Mouse (Mus musculus): ENCODE data around the gene Kcnk6.
A peak's percentile ranks its signal among the peaks of the same experiment; 100 is the strongest.
"Not testable (repeated sequence)": the region's sequence is repeated elsewhere in the genome, so short reads cannot be mapped to it uniquely, and the experiment has no call there.

The Kcnk6 gene

GRCm38 (mm10) chr7:29202577-29202976, 29.7 kb downstream of the Kcnk6 start:
- DNase-seq (ENCODE audit: low read depth): no peak

DNA sequence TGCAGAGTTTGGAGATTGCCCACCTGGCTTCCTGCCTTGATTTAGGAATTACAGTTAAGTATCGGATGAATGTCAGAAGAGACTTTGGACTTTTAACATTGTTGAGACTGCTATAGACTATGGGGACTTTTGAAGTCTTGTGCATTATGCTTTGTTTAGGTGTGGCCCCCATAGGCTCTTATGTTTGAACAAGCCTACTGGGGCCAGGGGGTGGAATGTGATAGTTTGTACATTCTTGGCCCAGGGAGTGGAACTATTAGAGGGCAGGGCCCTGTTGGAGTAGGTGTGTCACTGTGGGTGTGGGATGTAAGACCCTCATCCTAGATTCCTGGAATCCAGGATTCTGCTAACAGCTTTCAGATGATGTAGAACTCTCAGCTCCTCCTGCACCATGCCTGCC, 38.1 kb downstream of the Kcnk6 start:
- not testable (repeated sequence) for DNase-seq (ENCODE audit: low read depth)

DNA sequence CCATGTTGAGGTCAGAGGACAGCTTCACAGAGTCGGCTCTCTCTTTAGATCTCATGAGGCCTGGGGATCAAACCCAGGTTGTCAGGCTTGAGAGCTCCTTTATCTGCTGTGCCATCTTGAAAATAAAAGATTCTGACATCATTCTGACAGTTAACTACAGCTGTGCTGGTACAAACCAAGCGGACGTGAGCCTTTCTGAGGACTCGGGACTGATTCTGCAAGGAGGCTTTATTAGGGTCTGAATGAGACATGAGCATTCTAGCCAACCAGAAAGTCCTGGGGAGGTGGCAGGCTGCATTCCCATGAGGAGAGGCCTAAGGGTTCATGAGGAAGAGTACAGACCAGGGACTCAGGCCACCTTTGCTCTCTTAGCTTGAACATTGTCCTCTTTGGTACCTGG, 51.0 kb downstream of the Kcnk6 start:
- not testable (repeated sequence) for DNase-seq (ENCODE audit: low read depth)

GRCm38 (mm10) chr7:29180854-29181236, 51.5 kb downstream of the Kcnk6 start:
- DNase-seq (ENCODE audit: low read depth): no peak

- DNase-seq (ENCODE audit: low read depth): peak; percentile 94
These were observed 52.0 kb downstream of the Kcnk6 start, which contains the start of gene Psmd8 for GRCm38 (mm10) chr7:29180077-29180853. Gene Psmd8, minus strand, starts transcription at chr7:29180701.

DNA sequence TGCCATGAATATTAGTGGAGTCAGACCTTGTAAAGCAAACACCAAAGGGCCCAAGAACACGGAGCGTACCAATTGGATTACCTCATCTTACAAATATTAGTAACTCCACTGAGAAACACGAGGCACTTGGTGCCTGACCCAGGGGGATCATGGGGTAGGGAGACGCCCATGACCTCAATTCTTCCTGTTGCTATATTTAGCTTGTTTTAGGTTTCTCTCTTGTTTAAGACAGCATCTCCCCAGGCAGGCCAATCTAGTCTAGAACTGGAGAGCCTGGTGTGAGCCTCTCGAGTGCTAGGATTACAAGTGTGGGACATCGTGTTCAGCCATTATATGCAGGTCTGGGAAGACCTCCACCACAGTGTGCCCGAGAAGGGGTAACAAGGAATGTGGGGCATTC, 53.0 kb downstream of the Kcnk6 start:
- peak; percentile 51 for DNase-seq (ENCODE audit: low read depth)

- DNase-seq (ENCODE audit: low read depth): no peak
These were observed 54.2 kb downstream of the Kcnk6 start for GRCm38 (mm10) chr7:29178106-29178505.

DNA sequence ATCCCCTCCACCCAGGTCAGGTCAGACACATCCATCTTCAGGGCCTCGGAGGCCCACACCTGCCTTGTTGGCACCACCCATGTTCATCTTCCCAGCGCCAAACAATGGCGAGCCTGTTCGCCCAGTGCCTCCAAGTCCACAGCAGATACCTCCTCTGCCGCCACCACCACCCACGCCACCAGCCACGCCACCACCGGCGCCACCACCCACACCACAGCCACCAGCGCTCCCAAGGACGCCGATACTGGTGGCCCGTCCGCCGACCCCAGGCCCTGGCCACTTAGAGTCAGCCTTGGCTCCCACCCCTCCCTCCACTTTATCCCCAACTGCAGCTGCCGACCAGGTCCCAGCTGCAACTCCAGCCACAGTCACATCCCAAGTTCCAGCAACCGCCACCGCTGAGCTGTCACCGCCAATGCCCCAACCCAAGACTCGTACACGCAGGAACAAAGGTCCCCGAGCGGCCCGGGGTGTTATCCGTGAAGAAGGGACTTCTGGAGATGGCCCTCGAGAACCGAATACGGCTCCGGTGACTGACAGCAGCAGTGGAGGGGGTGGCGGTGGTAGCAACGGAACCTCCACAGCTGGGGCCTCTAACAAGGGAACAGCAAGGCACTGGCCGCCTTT, 59.8 kb downstream of the Kcnk6 start:
- DNase-seq (ENCODE audit: low read depth): no peak

Measured in fibroblast of lung, adult 2 months (primary cell).